Mouse (Mus musculus): Measurements from ENCODE around the gene Aif1l.
A peak's percentile ranks its signal among the peaks of the same experiment; 100 is the strongest.
"Not testable (repeated sequence)": the region's sequence is repeated elsewhere in the genome, so short reads cannot be mapped to it uniquely, and the experiment has no call there.

Gene Aif1l

DNA sequence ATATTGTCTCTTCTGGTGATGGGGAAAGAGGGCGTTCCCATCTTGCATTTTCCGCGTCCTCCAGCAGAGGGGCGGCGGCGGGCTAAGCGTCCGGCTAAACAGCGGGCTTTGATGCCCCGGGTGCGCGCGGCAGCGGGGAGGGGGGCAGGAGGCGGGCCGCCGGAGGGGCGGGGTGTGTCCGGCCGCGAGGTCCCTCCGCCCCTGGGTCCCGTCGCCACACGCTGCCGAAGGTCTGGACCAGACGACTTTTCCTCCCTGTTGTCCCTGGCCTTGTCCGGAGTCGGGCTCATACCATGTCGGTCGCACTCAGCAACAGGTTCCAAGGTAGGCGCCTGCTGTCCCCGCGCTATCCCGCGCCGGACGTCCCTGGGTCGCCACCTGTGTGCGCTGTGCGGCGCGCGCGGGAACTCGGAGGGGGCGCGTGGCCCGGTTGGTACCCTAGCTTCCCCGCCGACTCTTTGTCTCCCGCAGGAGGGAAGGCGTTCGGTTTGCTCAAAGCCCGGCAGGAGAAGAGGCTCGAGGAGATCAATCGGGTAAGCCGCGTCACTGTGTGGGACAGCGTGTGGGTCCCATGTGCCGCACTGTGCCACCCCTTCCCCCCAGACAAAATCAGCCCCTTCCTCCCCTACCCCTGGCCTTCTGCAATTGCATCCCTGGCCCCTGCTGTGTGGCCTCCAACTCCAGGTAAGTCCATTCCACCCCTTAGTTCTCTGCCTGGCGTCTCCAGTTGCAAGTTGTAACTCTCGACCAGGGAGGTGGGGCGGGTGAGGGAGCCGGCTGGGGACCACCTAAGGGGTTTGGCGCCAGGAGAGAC is at the start of gene Aif1l:
Gene Aif1l (plus strand): TSS at position 82 of the 814 bp plus-strand sequence.
- DNase-seq, result peak; percentile 88 to 92

- no peak for DNase-seq
Measured at GRCm38 (mm10) chr2:31900932-31901331, 49.0 kb upstream of the Aif1l start.

GRCm38 (mm10) chr2:31901659-31902362 is 48.1 kb upstream of the Aif1l start:
- DNase-seq, result peak in 1 of 2 experiments; percentile 42

- peak in 1 of 2 experiments; percentile 53 for DNase-seq
Measured at GRCm38 (mm10) chr2:31904089-31904488, 45.9 kb upstream of the Aif1l start.

GRCm38 (mm10) chr2:31904622-31905021 is 45.3 kb upstream of the Aif1l start:
- peak; percentile 45 to 57 for DNase-seq

DNA sequence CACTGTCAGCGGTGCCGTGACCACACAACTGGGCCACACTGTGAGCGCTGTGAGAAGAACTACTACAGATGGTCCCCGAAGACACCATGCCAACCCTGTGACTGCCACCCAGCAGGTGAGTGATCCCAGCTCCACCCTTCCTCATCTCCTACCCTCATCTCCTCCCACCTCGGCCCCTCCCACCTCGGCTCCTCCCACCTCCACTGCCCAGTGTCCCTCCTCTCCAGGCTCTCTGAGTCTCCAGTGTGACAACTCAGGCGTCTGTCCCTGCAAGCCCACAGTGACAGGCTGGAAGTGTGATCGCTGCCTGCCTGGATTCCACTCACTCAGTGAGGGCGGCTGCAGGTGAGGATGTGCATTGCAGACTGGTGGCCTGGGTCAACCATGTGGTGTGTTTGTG is 44.3 kb upstream of the Aif1l start:
- peak; percentile 51 to 53 for DNase-seq

DNA sequence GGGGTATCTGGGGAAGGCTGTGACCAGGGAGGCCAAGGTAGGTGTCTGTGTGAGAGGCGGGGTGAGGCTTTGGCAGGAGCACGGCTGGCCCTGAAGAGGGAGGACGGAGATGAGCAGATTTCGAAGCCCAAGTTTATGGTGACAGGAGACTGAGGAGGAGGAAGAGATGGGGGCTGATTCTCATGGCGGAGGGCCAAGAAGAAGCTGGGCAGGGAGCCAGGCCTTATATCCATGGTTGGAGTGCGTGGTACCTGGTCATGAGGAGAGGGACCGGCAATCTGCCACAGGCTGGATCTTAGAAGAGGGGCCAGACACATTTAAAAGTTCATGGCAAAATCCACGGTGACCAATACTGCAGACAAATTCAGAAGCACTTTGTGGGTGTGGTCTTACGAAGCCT is 43.5 kb upstream of the Aif1l start:
- DNase-seq, result no peak

DNA sequence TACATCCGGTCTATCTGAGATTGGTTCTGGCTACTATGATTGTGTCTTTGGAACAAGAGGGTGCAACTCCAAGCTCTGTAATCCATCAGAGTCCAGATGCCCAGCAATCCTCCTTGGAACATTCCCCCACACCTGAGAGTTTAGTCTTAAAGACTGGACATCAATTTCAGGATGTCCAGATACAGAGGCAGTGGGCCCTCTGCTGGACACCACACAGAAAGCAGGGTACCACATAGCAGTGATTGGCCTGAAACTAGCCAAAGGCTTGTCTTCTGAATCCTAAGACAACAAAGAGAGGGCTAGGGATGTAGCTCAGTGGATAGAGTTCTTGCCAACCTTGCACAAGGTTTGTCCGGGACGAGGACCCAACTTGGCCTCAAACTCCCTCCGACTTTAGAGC is 37.4 kb upstream of the Aif1l start:
- DNase-seq, result peak; percentile 62 to 67

GRCm38 (mm10) chr2:31914213-31914612 is 35.7 kb upstream of the Aif1l start:
- not testable (repeated sequence) for DNase-seq

DNA sequence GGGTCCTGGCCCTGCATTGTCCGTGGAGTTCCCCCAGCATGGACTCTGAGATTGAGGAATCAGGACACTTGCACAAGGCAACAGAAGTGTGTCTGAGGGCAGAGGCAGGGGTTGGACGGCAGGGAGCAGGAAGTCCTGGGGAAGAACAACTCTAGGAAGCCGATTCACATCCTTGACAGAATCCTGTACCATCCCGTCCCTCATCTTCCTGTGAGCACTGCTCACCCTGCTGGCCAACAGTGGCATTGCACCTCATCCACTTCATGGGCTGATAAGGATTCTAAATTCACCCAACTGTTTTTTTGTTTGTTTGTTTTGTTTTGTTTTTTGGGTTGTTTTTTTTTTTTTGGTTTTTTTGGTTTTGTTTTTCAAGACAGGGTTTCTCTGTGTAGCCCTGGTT is 34.8 kb upstream of the Aif1l start:
- DNase-seq, result peak; percentile 91

DNA sequence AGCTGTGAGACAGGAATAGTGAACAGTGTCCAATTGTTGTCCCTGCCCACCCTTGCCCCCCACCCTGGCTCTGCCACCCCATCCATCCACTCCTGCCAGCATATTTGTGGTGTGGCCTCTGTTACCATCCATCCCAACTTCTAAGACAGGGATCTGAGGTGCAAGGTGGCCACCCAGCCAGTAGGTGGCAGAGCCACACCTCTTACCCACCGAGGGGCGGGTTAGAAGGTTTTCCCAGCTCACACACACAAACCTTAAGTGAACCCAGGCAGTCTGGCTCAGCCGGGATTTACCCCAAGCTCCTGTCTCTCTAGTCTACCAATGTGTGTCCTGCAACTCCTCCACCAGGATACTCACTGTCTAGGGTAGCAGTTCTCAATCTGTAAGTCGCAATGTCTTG is 32.3 kb upstream of the Aif1l start:
- DNase-seq, result peak; percentile 67 to 73

- DNase-seq, result no peak
Measured at GRCm38 (mm10) chr2:31923645-31924044, 26.3 kb upstream of the Aif1l start.

DNA sequence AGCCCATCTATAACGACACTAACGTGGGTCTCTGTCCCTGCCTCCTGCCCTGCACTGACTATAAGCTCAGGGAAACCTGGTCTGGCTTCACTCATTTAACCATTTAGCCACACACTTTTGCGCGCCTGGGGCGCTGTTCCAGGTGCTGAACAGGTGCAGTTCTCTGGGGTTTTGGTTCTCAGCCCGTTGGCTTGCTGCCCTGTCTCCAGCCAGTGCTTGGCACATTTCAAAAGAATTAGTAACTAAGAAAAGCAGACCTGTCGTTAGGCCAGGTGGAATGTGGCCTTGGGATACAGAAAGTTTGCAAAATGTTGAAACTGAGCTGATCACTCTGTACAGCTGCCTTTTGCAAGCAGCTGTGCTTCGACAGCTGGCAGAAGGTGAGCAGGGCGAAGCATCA is 25.1 kb upstream of the Aif1l start:
- DNase-seq, result peak; percentile 77 to 83

DNA sequence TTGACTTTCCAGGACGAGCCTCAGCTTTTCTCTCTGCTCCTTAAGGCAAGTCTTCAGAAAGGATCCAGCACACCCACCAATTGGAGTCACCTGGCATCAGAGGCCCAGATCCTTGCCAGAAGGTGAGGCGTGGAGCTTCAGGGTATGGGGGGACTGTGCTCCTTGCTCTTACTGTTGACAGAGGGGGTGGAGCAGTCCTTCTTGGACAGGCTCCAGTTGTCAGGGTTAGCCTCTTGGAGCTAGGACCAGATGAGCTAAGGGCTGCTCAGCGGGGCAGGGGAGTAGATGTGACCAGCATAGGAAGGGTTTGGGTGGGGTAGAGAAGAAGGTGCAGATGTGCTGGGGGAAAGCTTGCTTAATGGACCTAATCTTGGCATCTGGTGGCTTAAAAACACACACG is 24.0 kb upstream of the Aif1l start:
- DNase-seq, result no peak

GRCm38 (mm10) chr2:31929664-31930063 is 20.3 kb upstream of the Aif1l start:
- no peak for DNase-seq

- DNase-seq, result no peak
Measured at GRCm38 (mm10) chr2:31934551-31934950, 15.4 kb upstream of the Aif1l start.

- DNase-seq, result no peak
Measured at GRCm38 (mm10) chr2:31935054-31935453, 14.9 kb upstream of the Aif1l start.

GRCm38 (mm10) chr2:31938298-31938697 is 11.6 kb upstream of the Aif1l start:
- no peak for DNase-seq

GRCm38 (mm10) chr2:31943011-31943410 is 6.9 kb upstream of the Aif1l start:
- DNase-seq, result no peak

GRCm38 (mm10) chr2:31945580-31945979 is 4.4 kb upstream of the Aif1l start:
- no peak for DNase-seq

DNA sequence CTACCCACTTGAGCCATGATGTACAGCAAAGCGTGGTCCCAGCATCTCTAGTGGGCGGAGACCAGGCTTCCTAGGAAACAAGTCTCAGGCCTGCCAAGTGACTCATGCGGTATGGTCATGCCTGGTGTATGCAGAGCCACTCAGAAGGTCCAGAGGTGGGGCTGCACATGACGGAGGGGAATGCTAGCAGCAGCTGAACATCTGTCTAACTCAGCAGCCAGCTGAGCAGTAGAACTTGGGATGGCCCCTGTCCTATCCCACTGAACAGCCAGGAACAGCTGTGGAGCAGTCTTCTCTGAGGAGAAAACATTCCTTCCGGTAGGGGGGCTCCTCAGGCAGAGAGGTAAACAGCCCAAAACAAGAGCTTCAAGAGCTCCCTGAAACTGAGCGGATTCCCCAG is 1.5 kb upstream of the Aif1l start:
- DNase-seq, result no peak

DNA sequence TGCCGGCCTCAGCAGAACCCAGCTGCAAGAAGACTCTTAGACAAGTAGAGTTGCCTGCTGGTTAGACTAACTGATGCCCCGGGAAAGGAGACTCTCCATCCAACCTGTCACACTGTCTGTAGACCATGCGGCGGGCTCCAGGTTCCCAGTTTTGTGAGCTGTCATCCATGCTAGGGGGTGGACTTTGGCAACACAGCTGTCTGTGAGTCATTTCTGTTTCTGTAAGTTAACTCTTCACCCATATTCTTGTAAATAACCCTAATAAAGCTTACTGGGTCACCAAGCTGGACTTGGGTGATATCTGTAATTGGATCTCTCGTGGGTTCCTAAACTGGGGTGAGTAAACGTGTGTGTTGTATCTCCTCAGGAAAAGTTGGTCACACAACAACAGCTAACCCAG is 1.1 kb upstream of the Aif1l start:
- DNase-seq, result no peak

- no peak for DNase-seq
Measured at GRCm38 (mm10) chr2:31950966-31951365, 1.0 kb downstream of the Aif1l start.

GRCm38 (mm10) chr2:31952236-31952635 is 2.3 kb downstream of the Aif1l start:
- no peak for DNase-seq

Measured in kidney, postnatal 4 days (tissue).